Mouse (Mus musculus) hindbrain, embryonic 15.5 days (tissue): Measurements from ENCODE around the gene Sdf2. TPM values are rescaled to one million over a fixed set of nuclear protein-coding genes. Genes with fewer than 3 reads are reported as not detected.

Source experiments
- ATAC-seq: fragments of 200-750 bp; cut with Nextera tagmentation; 2 replicates; pipeline ENCODE4 v1.8.0; 2017; ENCODE audit warnings: low read depth, moderate number of reproducible peaks, moderate TSS enrichment; ENCODE audit not compliant: low FRiP score
- H3K27ac ChIP-seq: fragments of 300-500 bp; sonication (generic); replicated peaks from 2 replicates; pipeline ENCODE4 v1.5.1; 2015; ENCODE audit warnings: mild to moderate bottlenecking, inconsistent platforms
- H3K27me3 ChIP-seq: fragments of 300-500 bp; sonication (generic); 2 replicates; pipeline ENCODE4 v1.6.1; 2015; ENCODE audit warnings: control low read depth, inconsistent platforms
- H3K36me3 ChIP-seq: fragments of 300-500 bp; sonication (generic); 2 replicates; pipeline ENCODE4 v1.6.1; 2015; ENCODE audit warnings: control low read depth, inconsistent platforms
- H3K4me1 ChIP-seq: fragments of 300-500 bp; sonication (generic); replicated peaks from 2 replicates; pipeline ENCODE4 v1.6.1; 2015; ENCODE audit warnings: control low read depth, inconsistent platforms
- H3K4me2 ChIP-seq: fragments of 300-500 bp; sonication (generic); 2 replicates; pipeline ENCODE4 v1.6.1; 2015; ENCODE audit warnings: moderate library complexity, mild to moderate bottlenecking, inconsistent platforms
- H3K4me3 ChIP-seq: fragments of 300-500 bp; sonication (generic); 2 replicates; pipeline ENCODE4 v1.5.1; 2015; ENCODE audit warnings: mild to moderate bottlenecking, inconsistent platforms
- H3K9ac ChIP-seq: fragments of 300-500 bp; sonication (generic); 2 replicates; pipeline ENCODE4 v1.6.1; 2015; ENCODE audit warnings: inconsistent platforms
- H3K9me3 ChIP-seq: fragments of 300-500 bp; sonication (generic); 2 replicates; pipeline ENCODE4 v1.6.1; 2016; ENCODE audit warnings: control low read depth, inconsistent platforms
- WGBS: fragments of 180-500 bp; shearing (Covaris S2); methylation state at CpG from one replicate; pipeline ENCODE4 v1.1.7; 2015; 5-methylcytosine and 5-hydroxymethylcytosine counted together
- polyA plus RNA-seq: library from polyadenylated mRNA; unstranded; fragments of >200 nt; fragmentation: Nextera tagmentation; extraction: Ambion mirVana; gene quantifications from 2 replicates; pipeline ENCODE4 v1.2.1, GENCODE M21; 2015

Gene Sdf2
- polyA plus RNA-seq = 91.6 and 92.1 TPM in 2 replicates

- H3K27ac ChIP-seq = peak within 1 kb of the TSS; percentile 100
- peaks cover 2% of the 10 kb centered on the region; the same call in 1 of the 2 replicates for H3K36me3 ChIP-seq
- peak; percentile 94 for ATAC-seq
- H3K27me3 ChIP-seq = no peaks in the 10 kb centered on the region
- no peaks in the 10 kb centered on the region for H3K9me3 ChIP-seq
- H3K4me3 ChIP-seq = peak within 1 kb of the TSS; percentile 99
- peaks cover 55% of the 10 kb centered on the region for H3K4me1 ChIP-seq
- WGBS = under 1% methylated on average over 50 of the region's 50 CpGs
- H3K9ac ChIP-seq = peak within 1 kb of the TSS; percentile 93
- H3K4me2 ChIP-seq = peak within 1 kb of the TSS; percentile 73
Observed at GRCm38 (mm10) chr11:78245627-78246317, at the start of gene Sdf2, which contains the start of gene Supt6. Gene Sdf2, plus strand, starts transcription at chr11:78245746. Gene Supt6, minus strand, starts transcription at chr11:78245987.

- no peak for ATAC-seq
- Histone ChIP-seq H3K4me3 (no peak overlapping the region), H3K27me3 (no peaks in the 10 kb centered on the region), H3K36me3 (peaks cover 24% of the 10 kb centered on the region), H3K9me3 (no peaks in the 10 kb centered on the region), H3K9ac (no peak overlapping the region), H3K27ac (no peak overlapping the region), H3K4me2 (no peak overlapping the region), H3K4me1 (no peaks in the 10 kb centered on the region)
- 95% methylated on average over 3 of the region's 3 CpGs for WGBS
Observed at GRCm38 (mm10) chr11:78202372-78202771, 43.2 kb upstream of the Sdf2 start.

- Histone ChIP-seq H3K27me3 (no peaks in the 10 kb centered on the region), H3K27ac (peak overlapping the region; percentile 28; the same call in 1 of the 2 replicates), H3K4me1 (no peaks in the 10 kb centered on the region), H3K4me2 (no peak overlapping the region), H3K9ac (no peak overlapping the region), H3K9me3 (no peaks in the 10 kb centered on the region), H3K36me3 (peaks cover 43% of the 10 kb centered on the region), H3K4me3 (no peak overlapping the region)
- 61% methylated on average over 6 of the region's 6 CpGs for WGBS
- ATAC-seq = no peak
Observed at GRCm38 (mm10) chr11:78204287-78204686, 41.3 kb upstream of the Sdf2 start.

GRCm38 (mm10) chr11:78205361-78206206 lies 40.0 kb upstream of the Sdf2 start:
- Histone ChIP-seq H3K36me3 (peaks cover 56% of the 10 kb centered on the region), H3K4me1 (no peaks in the 10 kb centered on the region), H3K9me3 (no peaks in the 10 kb centered on the region), H3K4me2 (no peak overlapping the region), H3K27me3 (no peaks in the 10 kb centered on the region), H3K9ac (no peak overlapping the region), H3K27ac (peak overlapping the region; percentile 65), H3K4me3 (no peak overlapping the region)
- WGBS = 47% methylated on average over 13 of the region's 13 CpGs
- no peak for ATAC-seq

GRCm38 (mm10) chr11:78207190-78207589 lies 38.4 kb upstream of the Sdf2 start:
- no peak for ATAC-seq
- H3K9ac ChIP-seq = no peak overlapping the region
- no peaks in the 10 kb centered on the region for H3K4me1 ChIP-seq
- no peak overlapping the region for H3K4me3 ChIP-seq
- WGBS = 76% methylated on average over 7 of the region's 7 CpGs
- H3K36me3 ChIP-seq = peaks cover 70% of the 10 kb centered on the region
- H3K4me2 ChIP-seq = no peak overlapping the region
- H3K9me3 ChIP-seq = no peaks in the 10 kb centered on the region
- H3K27me3 ChIP-seq = no peaks in the 10 kb centered on the region
- no peak overlapping the region for H3K27ac ChIP-seq

- Histone ChIP-seq H3K27me3 (no peaks in the 10 kb centered on the region), H3K9me3 (no peaks in the 10 kb centered on the region), H3K9ac (no peak overlapping the region), H3K4me2 (no peak overlapping the region), H3K4me1 (no peaks in the 10 kb centered on the region), H3K4me3 (no peak overlapping the region), H3K36me3 (peaks cover 93% of the 10 kb centered on the region), H3K27ac (no peak overlapping the region)
- ATAC-seq = no peak
- 96% methylated on average over 5 of the region's 6 CpGs for WGBS
Observed at GRCm38 (mm10) chr11:78209886-78210285, 35.7 kb upstream of the Sdf2 start.

GRCm38 (mm10) chr11:78210615-78211014 lies 34.9 kb upstream of the Sdf2 start:
- ATAC-seq = no peak
- Histone ChIP-seq H3K36me3 (peaks cover 93% of the 10 kb centered on the region), H3K4me3 (no peak overlapping the region), H3K27me3 (no peaks in the 10 kb centered on the region), H3K9me3 (no peaks in the 10 kb centered on the region), H3K27ac (no peak overlapping the region), H3K4me2 (no peak overlapping the region), H3K9ac (no peak overlapping the region), H3K4me1 (no peaks in the 10 kb centered on the region)
- 72% methylated on average over 7 of the region's 7 CpGs for WGBS

GRCm38 (mm10) chr11:78211513-78211912 lies 34.0 kb upstream of the Sdf2 start:
- 91% methylated on average over 5 of the region's 5 CpGs for WGBS
- Histone ChIP-seq H3K4me3 (no peak overlapping the region), H3K27me3 (no peaks in the 10 kb centered on the region), H3K36me3 (peaks cover 94% of the 10 kb centered on the region), H3K9me3 (no peaks in the 10 kb centered on the region), H3K9ac (no peak overlapping the region), H3K4me2 (no peak overlapping the region), H3K27ac (no peak overlapping the region), H3K4me1 (no peaks in the 10 kb centered on the region)
- no peak for ATAC-seq

- Histone ChIP-seq H3K27ac (no peak overlapping the region), H3K4me2 (no peak overlapping the region), H3K27me3 (no peaks in the 10 kb centered on the region), H3K4me3 (no peak overlapping the region), H3K9me3 (no peaks in the 10 kb centered on the region), H3K36me3 (peaks cover 93% of the 10 kb centered on the region), H3K4me1 (no peaks in the 10 kb centered on the region), H3K9ac (no peak overlapping the region)
- ATAC-seq = no peak
- WGBS = 96% methylated on average over 14 of the region's 14 CpGs
Observed at GRCm38 (mm10) chr11:78213086-78213817, 32.3 kb upstream of the Sdf2 start.

- 81% methylated on average over 11 of the region's 11 CpGs for WGBS
- Histone ChIP-seq H3K36me3 (peaks cover 93% of the 10 kb centered on the region), H3K9me3 (no peaks in the 10 kb centered on the region), H3K4me3 (no peak overlapping the region), H3K27me3 (no peaks in the 10 kb centered on the region), H3K27ac (peak overlapping the region; percentile 74), H3K4me2 (no peak overlapping the region), H3K4me1 (no peaks in the 10 kb centered on the region), H3K9ac (no peak overlapping the region)
- peak; percentile 79 for ATAC-seq
Observed at GRCm38 (mm10) chr11:78215709-78216317, 29.7 kb upstream of the Sdf2 start.

GRCm38 (mm10) chr11:78223586-78223985 lies 22.0 kb upstream of the Sdf2 start:
- no peaks in the 10 kb centered on the region for H3K4me1 ChIP-seq
- no peak overlapping the region for H3K4me2 ChIP-seq
- WGBS = 90% methylated on average over 4 of the region's 4 CpGs
- no peak overlapping the region for H3K27ac ChIP-seq
- no peak overlapping the region for H3K9ac ChIP-seq
- no peaks in the 10 kb centered on the region for H3K27me3 ChIP-seq
- H3K36me3 ChIP-seq = peaks cover 96% of the 10 kb centered on the region
- no peaks in the 10 kb centered on the region for H3K9me3 ChIP-seq
- ATAC-seq = no peak
- H3K4me3 ChIP-seq = no peak overlapping the region
